Mouse (Mus musculus): ENCODE results near the gene Nacc2. TPM values are rescaled to one million over a fixed set of nuclear protein-coding genes. Genes with fewer than 3 reads are reported as not detected.

Nacc2 gene
- total RNA-seq, 4 experiments from 2014 or later = 64.1 to 75.4 (median 65.3) TPM

DNA sequence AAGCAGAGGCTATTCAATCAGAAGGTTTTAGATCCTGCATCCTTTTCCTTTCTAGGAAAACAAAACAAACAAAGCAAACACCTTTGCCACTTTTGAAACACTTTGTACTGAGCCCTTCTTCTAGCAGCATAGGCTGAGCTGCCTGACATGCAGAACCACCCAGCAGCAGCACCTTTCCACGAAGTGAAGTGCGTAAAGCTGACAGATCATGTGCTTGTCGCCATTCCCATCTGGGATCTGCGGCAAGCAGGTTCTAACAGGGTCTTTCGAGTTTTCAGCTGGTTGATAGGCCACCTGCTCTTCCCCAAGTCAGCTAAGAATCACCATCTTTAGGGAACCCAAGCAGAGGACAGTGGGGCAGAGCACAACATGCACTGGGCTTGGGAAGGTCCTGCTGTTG, 66.8 kb downstream of the Nacc2 start:
- DNase-seq (ENCODE audit: low spot score in 2 of 2) = no peak

DNA sequence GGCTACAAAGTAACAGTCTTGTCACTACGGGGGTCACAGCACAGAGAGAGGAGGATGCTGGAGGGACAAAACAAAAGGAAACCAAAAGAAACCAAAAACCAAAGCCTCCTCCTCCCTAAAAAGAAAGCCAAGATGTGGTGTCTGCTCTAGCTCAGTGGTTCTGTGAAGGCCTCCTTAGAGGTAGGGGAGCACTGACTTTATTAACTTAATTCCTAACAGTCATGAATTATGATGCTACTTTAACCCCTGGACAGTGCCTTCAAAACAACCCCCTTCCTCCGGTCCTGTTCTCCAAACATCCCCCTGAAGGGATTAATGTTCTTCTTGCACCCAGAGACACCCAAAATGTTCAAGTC, 67.3 kb downstream of the Nacc2 start:
- no peak for DNase-seq (ENCODE audit: low spot score in 2 of 2)

DNA sequence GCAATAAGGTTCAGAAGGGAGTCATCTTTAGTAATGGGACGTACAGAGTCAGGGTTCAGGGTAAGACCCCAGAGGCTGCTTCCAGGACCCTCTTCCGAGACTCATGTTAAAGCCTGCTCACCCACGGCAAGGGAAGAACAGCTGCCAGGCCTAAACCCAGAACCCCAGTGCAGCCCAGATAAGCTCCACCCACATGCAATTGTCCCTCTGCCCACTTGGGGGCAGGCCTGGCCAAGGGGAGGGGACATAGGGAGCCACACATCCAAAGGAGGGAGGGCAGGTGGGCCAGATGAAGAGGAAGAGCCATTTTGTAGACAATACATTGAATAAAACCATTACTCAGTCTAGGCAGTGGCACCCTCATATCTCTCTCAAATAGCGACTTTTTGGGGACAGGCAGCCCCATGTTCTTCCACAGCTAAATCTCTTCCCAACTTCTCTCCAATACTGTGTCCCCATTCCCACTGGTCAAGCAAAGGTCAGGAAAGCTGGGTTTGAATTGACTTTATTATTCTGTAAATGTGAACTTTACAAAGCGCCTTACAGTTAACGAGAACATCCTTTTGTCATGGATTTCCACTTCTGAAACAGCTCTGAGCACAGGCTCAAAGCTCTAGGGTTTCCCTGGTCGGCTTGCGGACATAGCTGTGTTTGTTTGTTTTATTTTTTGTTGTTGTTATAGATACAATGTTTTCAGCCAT, 67.8 kb downstream of the Nacc2 start:
- DNase-seq (ENCODE audit: low spot score in 2 of 2) = peak in 1 of 2 experiments; percentile 30

DNA sequence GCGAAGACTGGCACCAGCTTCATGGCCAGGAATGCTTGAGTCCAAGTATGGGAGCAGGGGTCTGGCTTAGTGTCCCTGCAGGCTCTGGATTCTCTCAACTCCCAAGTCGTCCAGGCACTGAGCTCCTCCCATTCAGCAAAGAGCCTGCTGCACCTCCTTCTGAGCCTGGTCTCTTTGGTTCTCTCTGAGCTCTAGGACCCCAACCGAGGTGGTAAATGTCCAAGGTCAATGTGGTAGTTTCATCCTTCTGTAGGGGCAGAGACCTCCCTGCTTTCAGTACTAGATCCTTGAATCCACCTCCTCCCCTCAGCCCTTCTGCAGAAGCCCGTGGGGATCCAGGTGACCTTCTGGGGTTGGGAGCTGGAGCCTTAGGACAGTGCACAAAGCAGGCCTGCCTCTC, 70.2 kb downstream of the Nacc2 start:
- DNase-seq (ENCODE audit: low spot score in 2 of 2) = no peak

DNA sequence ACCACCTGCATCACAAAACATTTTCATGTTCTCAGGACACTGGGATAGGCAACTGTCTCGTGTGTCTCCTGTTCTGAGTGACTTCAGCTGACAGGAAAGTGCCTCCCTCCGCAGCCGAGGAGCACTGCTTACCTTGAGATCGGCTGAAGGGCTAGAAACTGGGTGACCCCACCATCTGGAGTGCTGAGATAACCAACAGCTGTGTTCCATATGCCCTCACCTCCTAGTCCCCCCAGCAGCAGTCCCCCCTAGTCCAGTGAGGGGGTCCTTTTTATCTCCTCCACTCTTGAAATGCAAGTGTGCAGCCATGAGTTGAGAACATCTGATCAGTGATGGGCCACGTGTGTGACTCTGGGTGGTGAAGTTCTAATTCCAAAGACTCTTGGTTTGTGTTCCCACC, 74.2 kb downstream of the Nacc2 start:
- no peak for DNase-seq (ENCODE audit: low spot score in 2 of 2)

DNA sequence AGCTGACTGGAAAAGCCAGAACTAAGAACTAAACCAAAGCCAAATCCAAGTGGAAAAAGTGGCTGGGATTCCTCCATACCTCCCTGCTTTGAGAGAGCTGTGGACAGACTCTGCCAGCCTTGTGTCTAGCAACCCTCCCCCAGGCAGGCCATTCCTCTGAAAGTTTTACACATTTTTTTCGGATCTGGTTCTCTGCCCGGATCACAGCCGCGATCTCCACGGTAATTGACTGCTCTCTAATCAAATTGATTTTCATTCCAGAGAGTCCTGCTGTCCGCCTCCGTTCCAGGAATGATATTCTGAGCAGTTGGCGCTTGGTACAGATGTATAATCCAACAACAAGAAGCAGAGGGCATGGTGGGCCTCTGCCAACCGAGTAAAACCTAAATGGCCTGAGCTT, 78.8 kb downstream of the Nacc2 start:
- DNase-seq (ENCODE audit: low spot score in 2 of 2) = peak in 1 of 2 experiments; percentile 41

DNA sequence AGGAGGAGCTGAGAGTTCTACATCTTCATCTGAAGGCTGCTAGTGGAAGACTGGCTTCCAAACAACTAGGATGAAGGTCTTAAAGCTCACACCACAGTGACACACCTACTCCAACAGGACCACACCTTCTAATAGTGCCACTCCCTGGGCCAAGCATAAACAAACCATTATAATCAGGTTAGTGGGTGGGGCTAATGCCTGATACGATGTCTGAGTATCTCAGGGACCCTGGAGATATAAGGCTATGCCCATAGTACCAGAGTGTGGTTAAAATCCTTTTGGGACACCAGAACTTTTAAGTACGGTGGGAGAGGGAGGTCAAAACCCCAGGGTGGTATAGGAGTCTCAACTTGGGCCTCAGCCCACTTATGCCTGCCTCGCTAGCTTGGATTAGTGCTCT, 80.4 kb downstream of the Nacc2 start:
- no peak for DNase-seq (ENCODE audit: low spot score in 2 of 2)

DNA sequence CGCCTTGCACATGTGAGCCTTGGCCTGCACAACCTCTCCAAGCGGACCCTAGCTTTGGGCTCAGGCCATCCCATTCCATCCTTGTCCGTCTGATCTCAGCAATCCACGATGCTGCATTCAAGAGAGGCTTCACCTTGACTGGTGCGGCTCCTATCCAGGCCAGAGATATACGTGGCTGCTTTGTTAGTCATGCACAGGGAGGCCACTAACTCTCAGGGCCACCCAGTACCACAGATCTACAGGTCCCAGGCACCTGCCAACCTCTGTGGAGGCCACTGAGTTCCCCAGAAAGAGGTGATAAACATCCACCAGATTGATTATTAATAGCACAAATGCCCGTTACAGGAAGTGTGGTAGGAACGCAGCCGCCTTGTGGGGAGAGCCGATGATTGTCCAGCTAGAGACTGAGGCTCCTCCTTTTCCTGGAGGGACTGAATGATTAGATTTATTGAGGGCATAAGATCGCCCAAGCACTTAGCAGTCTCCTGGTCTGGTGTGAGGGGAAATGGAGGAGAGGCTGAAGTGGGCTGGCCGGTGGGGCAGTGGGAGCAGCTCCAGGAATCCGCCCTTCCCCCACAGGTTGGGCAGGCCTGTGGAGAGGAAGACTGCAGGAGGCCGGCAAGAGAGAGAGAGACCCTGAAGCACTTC, 81.7 kb downstream of the Nacc2 start:
- DNase-seq (ENCODE audit: low spot score in 2 of 2) = no peak

DNA sequence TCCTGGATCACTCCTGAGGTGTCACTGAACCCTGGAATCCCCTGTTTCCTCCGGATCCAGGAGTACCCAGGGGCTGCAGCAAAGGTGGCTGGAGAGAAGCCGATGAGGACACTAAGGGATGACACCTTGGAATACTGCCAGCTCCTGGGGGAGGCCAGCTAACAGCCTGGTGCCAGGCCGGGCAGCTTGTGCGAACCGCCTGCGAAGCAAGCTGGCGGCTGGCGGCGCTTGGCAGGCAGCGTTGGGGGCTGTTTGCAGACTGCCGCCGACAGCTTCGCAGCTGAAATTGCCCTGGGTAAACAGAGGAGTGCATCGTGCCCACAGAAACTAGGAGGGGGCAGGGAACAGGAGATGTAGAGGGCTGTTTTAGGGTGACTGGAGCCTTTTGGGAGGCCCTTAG, 83.1 kb downstream of the Nacc2 start:
- DNase-seq (ENCODE audit: low spot score in 2 of 2) = peak; percentile 62 to 73

DNA sequence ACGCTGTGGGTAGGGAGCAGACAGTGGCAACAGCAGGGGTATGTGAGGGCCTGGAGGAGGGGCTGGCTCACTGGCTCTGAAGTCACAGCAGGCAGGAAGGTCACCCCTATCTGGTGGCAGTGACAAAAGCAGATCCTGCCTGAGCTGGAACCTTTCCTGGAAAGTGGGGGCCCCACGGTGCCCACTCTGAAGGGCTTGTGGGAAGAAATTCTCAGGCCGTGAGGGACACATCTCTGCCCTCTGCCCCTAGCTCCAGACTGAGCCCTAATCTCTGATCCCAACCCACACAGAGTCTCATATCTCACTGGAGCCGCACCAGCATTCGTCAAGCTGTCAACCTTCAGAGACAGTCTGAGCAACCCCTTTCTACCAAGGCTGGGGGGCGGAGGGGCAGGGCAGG, 85.6 kb downstream of the Nacc2 start:
- DNase-seq (ENCODE audit: low spot score in 2 of 2) = no peak

DNA sequence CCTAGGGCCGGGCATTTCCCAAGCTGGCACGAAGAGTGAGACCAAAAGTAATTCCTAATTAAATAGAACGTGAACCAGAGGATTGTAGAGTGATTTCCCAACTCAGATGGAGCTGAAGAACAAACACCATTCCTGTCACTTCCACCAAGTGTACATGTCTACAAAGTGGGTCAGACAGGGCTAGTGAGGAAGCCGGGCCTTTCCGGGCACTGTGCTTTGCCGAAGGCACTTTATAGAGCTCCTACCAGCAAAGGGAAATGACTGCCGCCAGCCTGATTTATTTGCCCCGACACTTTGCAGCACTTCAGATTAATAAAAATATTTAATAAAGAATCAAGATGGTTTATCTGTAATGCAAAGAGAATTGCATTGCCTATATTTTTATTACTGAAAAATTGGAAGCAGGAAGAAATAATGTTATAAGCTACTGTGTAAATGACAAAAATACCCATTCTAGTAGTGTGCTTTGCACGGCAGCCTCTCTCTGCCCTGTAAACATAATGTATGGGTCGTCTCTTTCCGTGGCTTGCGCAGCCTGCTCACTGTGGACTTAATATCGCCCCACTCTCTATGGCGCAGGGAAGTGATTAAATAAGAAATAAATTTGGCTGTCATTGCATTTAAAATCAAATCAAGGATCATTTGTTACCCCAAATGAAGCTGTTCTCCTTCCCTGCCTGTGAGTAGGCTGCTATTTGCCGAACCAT, 88.5 kb downstream of the Nacc2 start:
- no peak for DNase-seq (ENCODE audit: low spot score in 2 of 2)

DNA sequence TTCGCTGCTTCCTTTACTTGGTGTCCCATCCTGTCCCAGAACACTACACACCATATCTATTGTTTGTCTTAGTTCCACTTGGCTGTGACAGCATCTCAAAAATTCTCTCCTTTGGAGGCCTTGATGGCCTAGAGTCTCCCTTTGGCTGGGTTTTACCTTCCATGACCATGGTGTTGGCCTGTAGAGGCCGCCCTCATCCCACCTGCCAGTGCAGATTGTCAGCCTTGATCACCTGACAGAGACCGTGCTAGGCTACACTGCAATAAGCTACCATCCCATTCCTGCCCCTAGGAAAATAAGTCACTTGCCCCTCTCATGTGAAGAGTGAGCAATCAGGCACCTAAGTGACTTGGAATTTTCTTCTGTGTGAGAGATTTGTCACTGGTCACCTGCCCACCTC, 92.7 kb downstream of the Nacc2 start:
- no peak for DNase-seq (ENCODE audit: low spot score in 2 of 2)

DNA sequence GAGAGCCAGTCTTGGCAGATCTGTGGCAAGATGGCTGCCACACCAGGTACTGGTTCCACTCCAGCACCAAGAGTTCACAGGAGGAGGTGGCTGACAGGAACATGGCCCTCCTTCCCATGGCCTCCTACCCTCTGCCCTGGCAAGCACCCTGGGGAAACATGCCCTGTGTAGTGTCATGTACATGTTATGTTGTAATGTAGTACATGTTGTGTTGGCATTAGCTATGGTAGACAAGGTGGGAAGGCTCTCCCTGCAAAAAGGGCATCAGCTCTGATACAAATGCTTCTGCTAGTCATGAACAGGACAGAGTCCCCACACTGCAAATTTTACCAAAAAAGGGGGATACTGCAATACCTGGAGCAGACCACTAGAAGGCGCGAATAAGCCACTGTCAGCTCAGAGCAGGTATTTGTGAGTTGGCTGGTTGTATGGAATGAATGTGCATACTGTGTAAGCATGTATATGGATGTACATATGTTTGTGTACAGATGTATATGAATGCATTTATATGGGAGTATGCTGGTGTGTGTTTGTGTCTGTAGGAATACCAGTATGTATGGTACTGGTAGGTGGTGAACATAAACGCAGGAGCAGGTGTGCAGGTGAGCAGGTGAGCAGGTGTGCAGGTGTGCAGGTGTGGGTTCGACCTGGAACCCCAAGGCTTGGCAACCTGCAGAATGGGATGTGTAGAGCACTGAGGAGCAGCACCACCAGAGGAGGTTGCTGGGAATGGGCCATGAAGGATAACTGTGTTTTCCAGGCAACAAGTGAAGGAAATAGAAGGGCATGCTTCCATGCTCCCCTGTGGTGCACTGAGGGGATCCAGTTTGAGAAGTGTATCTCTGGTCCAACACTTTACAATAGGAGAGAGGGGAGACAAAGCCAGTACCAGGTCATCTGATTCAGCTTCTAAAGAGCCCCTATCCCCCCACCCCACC, 98.6 kb downstream of the Nacc2 start:
- peak in 1 of 2 experiments; percentile 28 for DNase-seq (ENCODE audit: low spot score in 2 of 2)

DNA sequence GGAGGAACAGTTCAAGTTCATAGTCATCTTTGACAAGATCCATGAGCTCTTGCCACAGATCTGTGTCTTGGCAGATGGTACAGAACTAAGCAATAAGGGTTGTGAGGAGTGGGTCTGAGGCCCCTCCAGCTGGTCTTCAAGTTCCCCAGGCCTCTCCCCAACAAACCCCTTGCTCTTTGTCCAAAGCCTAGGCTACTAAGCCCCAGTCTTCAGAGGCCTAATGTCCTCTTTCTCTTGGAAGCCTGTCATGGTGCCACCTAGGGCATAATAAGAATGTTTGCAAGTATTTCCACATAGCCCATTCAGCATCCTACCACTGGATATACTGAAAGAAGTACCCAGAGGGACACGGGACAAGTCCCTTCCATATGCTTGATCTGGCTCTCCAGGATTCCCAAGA, 100.4 kb downstream of the Nacc2 start:
- DNase-seq (ENCODE audit: low spot score in 2 of 2) = no peak

DNA sequence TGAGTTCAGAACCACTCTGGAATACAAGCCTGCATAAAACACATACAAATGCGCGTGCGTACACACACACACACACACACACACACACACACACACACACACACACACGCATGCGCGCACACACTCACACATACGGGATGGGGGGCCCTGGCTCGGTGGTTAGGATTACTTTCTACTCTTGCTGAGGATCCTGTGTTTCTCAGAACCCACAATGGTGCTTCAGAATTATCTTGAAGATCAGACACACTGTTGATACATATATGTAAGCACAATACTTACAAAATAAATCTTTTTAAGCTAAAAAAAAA, 100.8 kb downstream of the Nacc2 start:
- DNase-seq (ENCODE audit: low spot score in 2 of 2) = no peak

DNA sequence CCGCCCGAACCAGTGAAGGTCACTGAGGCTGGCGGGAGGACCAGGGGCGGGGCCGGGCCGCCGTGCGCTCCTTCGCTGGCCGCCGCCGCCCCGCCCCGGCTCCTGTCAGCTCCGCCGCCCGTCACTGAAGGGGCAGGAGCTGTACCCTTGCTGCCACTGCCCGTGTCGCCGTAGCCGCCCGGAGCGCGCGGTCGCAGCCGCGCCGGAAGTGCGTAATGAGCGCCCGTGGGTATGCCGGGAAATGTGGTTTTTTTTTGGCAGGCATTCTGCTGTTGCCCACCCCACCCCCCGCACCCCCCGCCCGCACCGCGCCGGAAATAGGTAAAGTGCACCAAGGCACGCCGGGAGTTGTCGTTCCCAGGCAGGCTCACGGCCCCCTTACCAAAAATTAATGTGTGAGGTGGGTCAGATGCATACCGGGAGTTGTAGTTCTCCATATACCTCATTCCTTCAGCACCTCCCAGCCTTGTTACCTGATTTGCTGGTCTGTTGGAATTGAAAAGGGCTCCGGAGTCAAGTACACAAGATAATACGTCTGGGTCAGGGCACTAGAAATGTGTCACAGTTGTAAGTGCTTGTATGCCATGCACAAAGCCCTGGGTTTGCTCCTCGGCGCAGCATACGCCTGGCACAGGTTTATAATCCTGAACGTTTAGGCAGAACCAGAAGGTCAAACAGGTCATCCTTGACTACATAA, 101.3 kb downstream of the Nacc2 start, which contains the start of gene Ubac1:
Ubac1 (minus strand) TSS at position 187 of the 697 bp plus-strand sequence.
- peak; percentile 88 to 92 for DNase-seq (ENCODE audit: low spot score in 2 of 2)

DNA sequence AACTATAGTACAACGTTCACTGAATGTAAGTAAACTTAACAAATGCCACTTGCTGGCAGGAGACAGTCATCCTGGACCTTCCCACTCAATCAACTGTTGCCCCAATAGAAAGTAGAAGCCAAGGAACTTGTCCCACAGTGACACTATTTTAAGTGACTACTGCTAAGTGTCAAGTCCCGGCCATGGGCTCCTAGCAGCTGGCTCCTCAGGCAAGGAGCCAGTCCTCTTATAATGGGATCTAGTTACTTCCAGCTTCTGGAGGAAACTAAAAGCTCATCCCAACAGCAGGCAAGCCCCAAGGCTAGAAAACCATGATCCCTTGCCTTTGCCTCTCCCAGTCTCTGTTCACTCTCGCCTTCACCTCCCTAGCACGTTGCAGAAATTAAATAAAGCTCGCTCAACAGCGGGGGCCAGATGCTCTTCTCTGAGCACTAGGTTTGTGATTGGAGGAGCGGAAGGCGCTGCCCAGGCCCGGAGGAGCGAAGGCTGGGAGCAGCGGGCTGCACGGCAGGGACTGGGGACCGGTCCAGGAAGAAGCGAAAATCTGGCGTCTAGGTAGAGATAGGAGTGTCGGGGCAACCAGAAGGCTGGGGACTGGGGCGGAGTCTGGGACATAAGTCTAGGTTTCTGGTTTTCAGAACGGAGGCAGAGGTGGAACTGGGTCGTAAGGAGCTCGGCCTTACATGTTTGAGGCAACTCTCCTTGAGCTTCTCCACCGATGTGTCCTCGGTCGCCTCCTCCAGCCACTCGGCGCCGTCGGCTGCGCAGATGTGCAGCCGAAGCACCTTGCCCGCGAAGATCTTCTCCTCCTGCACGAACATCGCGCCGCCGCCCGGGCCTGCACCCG, 102.1 kb downstream of the Nacc2 start:
- peak; percentile 28 to 40 for DNase-seq (ENCODE audit: low spot score in 2 of 2)

DNA sequence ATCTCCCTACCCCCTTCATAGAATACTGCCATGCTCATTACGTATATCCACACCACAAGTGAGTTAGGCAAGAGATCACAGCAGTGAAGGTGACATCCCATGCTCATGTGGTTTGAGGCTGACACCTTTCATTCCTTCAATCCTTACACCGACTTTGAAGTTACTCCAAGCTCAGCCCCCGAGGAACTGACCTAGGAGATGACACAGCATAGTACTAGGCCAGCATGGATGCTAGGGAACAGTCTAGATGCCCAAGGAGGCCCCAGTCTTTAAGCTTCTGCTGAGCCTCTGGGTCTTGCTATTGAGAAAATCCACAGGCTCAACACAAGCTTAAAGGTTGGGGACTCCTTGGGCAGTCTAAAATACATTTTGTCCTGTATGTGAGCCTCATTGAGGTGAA, 103.1 kb downstream of the Nacc2 start:
- no peak for DNase-seq (ENCODE audit: low spot score in 2 of 2)

DNA sequence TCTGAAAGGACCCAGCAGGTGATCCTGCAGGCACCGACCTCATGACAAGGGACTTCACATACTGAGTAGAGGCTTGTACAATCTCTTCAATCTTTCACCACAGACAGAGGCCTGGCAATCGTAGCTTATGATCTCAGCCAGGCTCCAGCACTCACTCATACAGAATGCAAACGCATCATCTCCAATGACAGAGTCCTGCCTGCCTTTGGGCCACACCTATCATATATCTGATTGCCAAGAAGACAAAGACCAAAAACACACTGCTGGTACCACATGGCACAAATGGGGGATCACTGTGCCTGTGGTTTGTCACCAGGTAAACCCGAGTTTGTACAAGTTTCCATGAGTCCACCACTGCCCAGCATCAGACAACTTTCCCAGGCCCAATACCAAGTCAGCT, 105.7 kb downstream of the Nacc2 start:
- DNase-seq (ENCODE audit: low spot score in 2 of 2) = no peak

DNA sequence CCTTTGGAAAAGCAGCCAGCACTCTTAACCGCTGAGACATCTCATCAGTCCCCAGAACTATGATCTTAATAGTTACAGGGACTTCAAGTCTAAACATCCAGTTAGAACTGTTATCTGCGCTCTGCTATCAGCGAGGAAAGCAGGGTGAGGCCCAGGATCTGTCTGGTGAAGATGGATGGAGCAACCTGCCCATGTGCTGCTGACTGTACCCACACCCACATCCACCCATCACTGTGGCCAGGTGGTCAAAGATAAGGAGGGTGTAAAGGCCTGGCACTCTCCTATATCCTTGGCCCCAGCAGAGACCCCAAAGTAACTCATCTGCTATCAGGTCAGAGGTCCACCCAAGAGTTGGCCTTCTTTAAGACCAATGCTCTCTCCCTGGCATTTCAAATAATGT, 109.3 kb downstream of the Nacc2 start:
- DNase-seq (ENCODE audit: low spot score in 2 of 2) = no peak

Measured in layer of hippocampus, adult 8-10 months (tissue).